Mouse (Mus musculus): Measurements from ENCODE around the gene C8g.

- TF ChIP-seq CEBPB (IDR thresholded peaks at IDR 0.05; ENCODE audit: insufficient read depth, poor library complexity, severe bottlenecking) (no peak), REST (IDR thresholded peaks at IDR 0.05; ENCODE audit: insufficient read depth, insufficient read length) (no peak), POLR2A (IDR thresholded peaks at IDR 0.05; ENCODE audit: insufficient read length, low read depth) (no peak), MYOG (IDR thresholded peaks at IDR 0.05; ENCODE audit: control insufficient read depth in 1 of 3, insufficient read depth in 1 of 3, insufficient read length in 2 of 3, low read depth in 2 of 3) (no peak), E2F4 (IDR thresholded peaks at IDR 0.05; ENCODE audit: insufficient read depth) (no peak), USF1 (IDR thresholded peaks at IDR 0.05; ENCODE audit: low read depth) (no peak), MYOD1 (IDR thresholded peaks at IDR 0.05; ENCODE audit: control insufficient read depth in 1 of 3, insufficient read length in 2 of 3, low read depth in 2 of 3) (no peak), TCF3 (IDR thresholded peaks at IDR 0.05; ENCODE audit: insufficient read length, low read depth) (no peak), TCF12 (IDR thresholded peaks at IDR 0.05; ENCODE audit: insufficient read depth, poor library complexity, severe bottlenecking) (no peak)
Observed at GRCm38 (mm10) chr2:25469969-25470368, 31.6 kb downstream of the C8g start, which contains the start of gene Ptgds.

Data from myocyte (in vitro differentiated cells).